8 mouse cellular contexts compared by ENCODE assay signal in genomic region chr13:29985855-29986755, GRCm38 (mm10). TPM values are rescaled to one million over a fixed set of nuclear protein-coding genes. Genes with fewer than 3 reads are reported as not detected.
A peak's percentile ranks its signal among the peaks of the same experiment; 100 is the strongest.
DNase-seq lines count a peak whose midpoint lies in the region; ATAC-seq and TF ChIP-seq lines count a peak whose summit lies in the region.

TSS of gene E2f3 (minus strand) at chr13:29986063.

- H3K79me3 ChIP-seq in C2C12 (ENCODE audit: low read depth), result peaks cover 32% of the 10 kb centered on the region

- peak within 1 kb of the TSS; percentile 100 for H3K9ac ChIP-seq in heart, embryonic 11.5 days (ENCODE audit: low read depth, low read length)
- peak within 1 kb of the TSS; percentile 99 for H3K9ac ChIP-seq in kidney, embryonic 16.5 days (replicated peaks; ENCODE audit: low read length)
- H3K9ac ChIP-seq in liver, adult 2 months (ENCODE audit: low read depth, low read length), result peak within 1 kb of the TSS; percentile 96

- H3K4me1 ChIP-seq in erythroblast, embryonic 14.5 days (ENCODE audit: control insufficient read depth), result peaks cover 56% of the 10 kb centered on the region
- H3K4me1 ChIP-seq in heart, embryonic 11.5 days (ENCODE audit: control insufficient read depth, insufficient read depth, low read length), result peaks cover 14% of the 10 kb centered on the region
- H3K4me1 ChIP-seq in kidney, embryonic 16.5 days (ENCODE audit: insufficient read depth, low read length), result peaks cover 30% of the 10 kb centered on the region
- H3K4me1 ChIP-seq in liver, adult 2 months (ENCODE audit: control insufficient read depth, insufficient read depth, low read length), result peaks cover 2% of the 10 kb centered on the region

- WGBS in heart, embryonic 11.5 days (ENCODE audit: insufficient replicate concordance), result under 1% methylated on average over 45 of the region's 45 CpGs
- under 1% methylated on average over 45 of the region's 45 CpGs for WGBS in kidney, embryonic 16.5 days
- under 1% methylated on average over 45 of the region's 45 CpGs for WGBS in liver, adult 2 months

- DNase-seq in brain, embryonic 14.5 days (ENCODE audit: low read depth), result peak; percentile 100
- peak; percentile 100 for DNase-seq in liver, adult 2 months (ENCODE audit: extremely low read depth, low read depth, low spot score)
- peak; percentile 98 for DNase-seq in splenic B cell, adult 2 months (ENCODE audit: low read depth, low spot score)

- peak within 1 kb of the TSS; percentile 97 for H3K27ac ChIP-seq in heart, embryonic 11.5 days (ENCODE audit: low read depth, low read length)
- peak within 1 kb of the TSS; percentile 95 for H3K27ac ChIP-seq in kidney, embryonic 16.5 days (ENCODE audit: low read length)
- peak within 1 kb of the TSS; percentile 78 for H3K27ac ChIP-seq in liver, adult 2 months (replicated peaks; ENCODE audit: insufficient read depth, low read depth, low read length)

- no peak for TF ChIP-seq CTCF in C2C12 (IDR thresholded peaks at IDR 0.05; ENCODE audit: control insufficient read depth, insufficient read depth, insufficient read length)
- TF ChIP-seq CTCF in brain, embryonic 14.5 days (IDR thresholded peaks at IDR 0.05; ENCODE audit: borderline replicate concordance, extremely low read depth, insufficient read depth, insufficient read length), result no peak
- TF ChIP-seq CTCF in liver, adult 2 months (IDR thresholded peaks at IDR 0.05; ENCODE audit: low read depth, low read length), result no peak

- peak within 1 kb of the TSS; percentile 87 for H3K4me2 ChIP-seq in heart, embryonic 11.5 days
- H3K4me2 ChIP-seq in kidney, embryonic 16.5 days (replicated peaks; ENCODE audit: low read depth, low read length), result peak within 1 kb of the TSS; percentile 81
- peak within 1 kb of the TSS; percentile 92 for H3K4me2 ChIP-seq in myocyte (ENCODE audit: low read depth)

- no peaks in the 10 kb centered on the region for H3K9me3 ChIP-seq in erythroblast, embryonic 14.5 days (ENCODE audit: control insufficient read depth, low read length)
- no peaks in the 10 kb centered on the region for H3K9me3 ChIP-seq in heart, embryonic 11.5 days (replicated peaks; ENCODE audit: control insufficient read depth, low read length)
- no peaks in the 10 kb centered on the region for H3K9me3 ChIP-seq in kidney, embryonic 16.5 days (ENCODE audit: low read length)

- H3K79me2 ChIP-seq in C2C12 (ENCODE audit: control insufficient read depth, insufficient read depth) (peaks cover 46% of the 10 kb centered on the region), myocyte (ENCODE audit: control insufficient read depth, insufficient read depth) (peaks cover 28% of the 10 kb centered on the region)
- H3K79me2 ChIP-seq in liver, adult 2 months (ENCODE audit: control insufficient read depth, insufficient read depth, low read length), result peaks cover 3% of the 10 kb centered on the region; the same call in 1 of the 2 replicates

- H3K27me3 ChIP-seq in C2C12 (ENCODE audit: control insufficient read depth, insufficient read depth, insufficient read length), result no peaks in the 10 kb centered on the region
- H3K27me3 ChIP-seq in erythroblast, embryonic 14.5 days (ENCODE audit: control insufficient read depth), result no peaks in the 10 kb centered on the region
- no peaks in the 10 kb centered on the region for H3K27me3 ChIP-seq in heart, embryonic 11.5 days (ENCODE audit: control insufficient read depth, insufficient read depth, low read length)
- no peaks in the 10 kb centered on the region for H3K27me3 ChIP-seq in kidney, embryonic 16.5 days (ENCODE audit: insufficient read depth, low read length)
- H3K27me3 ChIP-seq in liver, adult 2 months (ENCODE audit: control insufficient read depth, insufficient read depth, low read length), result no peaks in the 10 kb centered on the region
- H3K27me3 ChIP-seq in myocyte (ENCODE audit: control insufficient read depth, insufficient read depth, insufficient read length), result no peaks in the 10 kb centered on the region
- H3K27me3 ChIP-seq in splenic B cell, adult 2 months (ENCODE audit: control insufficient read depth, insufficient read depth, low read length, poor library complexity, severe bottlenecking), result no peaks in the 10 kb centered on the region

- peaks cover 7% of the 10 kb centered on the region for H3K36me3 ChIP-seq in C2C12 (ENCODE audit: control insufficient read depth, insufficient read depth)
- peaks cover 9% of the 10 kb centered on the region for H3K36me3 ChIP-seq in erythroblast, embryonic 14.5 days (ENCODE audit: control insufficient read depth)
- H3K36me3 ChIP-seq in heart, embryonic 11.5 days (ENCODE audit: control insufficient read depth, insufficient read depth, low read length), result no peaks in the 10 kb centered on the region
- H3K36me3 ChIP-seq in kidney, embryonic 16.5 days (ENCODE audit: insufficient read depth, low read length), result no peaks in the 10 kb centered on the region
- no peaks in the 10 kb centered on the region for H3K36me3 ChIP-seq in liver, adult 2 months (ENCODE audit: control insufficient read depth, insufficient read depth, low read length)
- H3K36me3 ChIP-seq in myocyte (ENCODE audit: control insufficient read depth, insufficient read depth), result no peaks in the 10 kb centered on the region
- no peaks in the 10 kb centered on the region for H3K36me3 ChIP-seq in splenic B cell, adult 2 months (ENCODE audit: control insufficient read depth, insufficient read depth, low read length, poor library complexity, severe bottlenecking)

- peak; percentile 61; the same call in 1 of the 2 replicates for TF ChIP-seq POLR2A in brain, embryonic 14.5 days (IDR thresholded peaks at IDR 0.05; ENCODE audit: borderline replicate concordance, extremely low read depth, insufficient read depth, insufficient read length, poor library complexity, severe bottlenecking)
- TF ChIP-seq POLR2A in liver, adult 2 months (IDR thresholded peaks at IDR 0.05; ENCODE audit: extremely low read depth, insufficient read depth, low read length), result 0 out of 2 replicates have a peak, but pooled peaks have one; percentile 25
- peak; percentile 88 for TF ChIP-seq POLR2A in myocyte (IDR thresholded peaks at IDR 0.05; ENCODE audit: insufficient read length, low read depth)

- H3ac ChIP-seq in C2C12 (ENCODE audit: control insufficient read depth, insufficient read length, low read depth) (peak within 1 kb of the TSS; percentile 98), myocyte (ENCODE audit: control insufficient read depth, insufficient read length) (peak within 1 kb of the TSS; percentile 56)

- peak; percentile 97 for ATAC-seq in heart, embryonic 11.5 days (replicated peaks; ENCODE audit: insufficient number of reproducible peaks, low FRiP score, low TSS enrichment)
- ATAC-seq in kidney, embryonic 16.5 days (ENCODE audit: low FRiP score, low TSS enrichment), result peak; percentile 98

- H3K4me3 ChIP-seq in C2C12 (ENCODE audit: insufficient read depth, poor library complexity, severe bottlenecking) (peak within 1 kb of the TSS; percentile 84), myocyte (peak within 1 kb of the TSS; percentile 61)
- peak within 1 kb of the TSS; percentile 88 for H3K4me3 ChIP-seq in erythroblast, embryonic 14.5 days (replicated peaks)
- H3K4me3 ChIP-seq in heart, embryonic 11.5 days (ENCODE audit: low read depth, low read length), result peak within 1 kb of the TSS; percentile 98
- H3K4me3 ChIP-seq in kidney, embryonic 16.5 days (ENCODE audit: low read length), result peak within 1 kb of the TSS; percentile 97
- peak within 1 kb of the TSS; percentile 99 for H3K4me3 ChIP-seq in liver, adult 2 months (ENCODE audit: insufficient read depth, low read depth, low read length)

TF ChIP-seq in C2C12, 6 proteins besides CTCF, POLR2A, EP300 and RAD21:
- TF ChIP-seq MYOD1 (IDR thresholded peaks at IDR 0.05; ENCODE audit: control insufficient read depth, insufficient read length, low read depth), result peak; percentile 93
- TF ChIP-seq CEBPB (IDR thresholded peaks at IDR 0.05; ENCODE audit: low read depth), result no peak

TF ChIP-seq in myocyte, 11 proteins besides CTCF, POLR2A, EP300 and RAD21:
- peak in 1 of 3 experiments; percentile 33 for TF ChIP-seq MYOG (IDR thresholded peaks at IDR 0.05; ENCODE audit: control insufficient read depth in 1 of 3, insufficient read depth in 1 of 3, insufficient read length in 2 of 3, low read depth in 2 of 3)
- TF ChIP-seq TCF12 (IDR thresholded peaks at IDR 0.05; ENCODE audit: insufficient read depth, poor library complexity, severe bottlenecking), result peak; percentile 56
- no peak for TF ChIP-seq CEBPB (IDR thresholded peaks at IDR 0.05; ENCODE audit: insufficient read depth, poor library complexity, severe bottlenecking)
- peak; percentile 30 for TF ChIP-seq MAX (IDR thresholded peaks at IDR 0.05; ENCODE audit: low read depth)
- TF ChIP-seq USF1 (IDR thresholded peaks at IDR 0.05; ENCODE audit: low read depth), result no peak
- TF ChIP-seq MYOD1 (IDR thresholded peaks at IDR 0.05; ENCODE audit: control insufficient read depth in 1 of 3, insufficient read length in 2 of 3, low read depth in 2 of 3), result peak; percentile 92 to 98 (median 97)
- peak; percentile 100 for TF ChIP-seq E2F4 (IDR thresholded peaks at IDR 0.05; ENCODE audit: insufficient read depth)
- TF ChIP-seq REST (IDR thresholded peaks at IDR 0.05; ENCODE audit: insufficient read depth, insufficient read length), result no peak
- peak; percentile 77 for TF ChIP-seq POLR2AphosphoS2 (IDR thresholded peaks at IDR 0.05; ENCODE audit: insufficient read length, low read depth)
- TF ChIP-seq SRF (IDR thresholded peaks at IDR 0.05; ENCODE audit: control insufficient read depth, insufficient read length, low read depth), result no peak
- peak; percentile 56 for TF ChIP-seq TCF3 (IDR thresholded peaks at IDR 0.05; ENCODE audit: insufficient read length, low read depth)

RNA-seq across cellular contexts. Expression of gene E2f3, which starts in this region (rescaled TPM):
- polyA plus RNA-seq in C2C12 (2012; fragmentation: generic; extraction: Trizol) (10.2 TPM), myocyte (2012; fragmentation: generic; extraction: Trizol) (5.6 TPM)
- 14.0 and 16.6 TPM in 2 replicates for polyA plus RNA-seq in brain, embryonic 14.5 days (2012; rRNA removed)
- 1.1 and 1.2 TPM in 2 replicates for polyA plus RNA-seq in erythroblast, embryonic 14.5 days (2012)
- polyA plus RNA-seq in heart, embryonic 11.5 days (2014; fragmentation: Nextera tagmentation; extraction: Ambion mirVana), result 9.9 and 10.4 TPM in 2 replicates
- 14.6 and 15.8 TPM in 2 replicates for polyA plus RNA-seq in kidney, embryonic 16.5 days (2015; fragmentation: Nextera tagmentation; extraction: Ambion mirVana)
- 1.7 TPM in 2 replicates for total RNA-seq in liver, adult 2 months (2014; rRNA removed)
- polyA plus RNA-seq in liver, adult 2 months (2012; rRNA removed), result 1.9 TPM in 2 replicates

Comparison
In these comparisons a context has a peak if more than half of its experiments do, and no peak if none do; other contexts are left out.
1. Peak in every context shown above with its lines: DNase-seq, ATAC-seq, H3K4me3 ChIP-seq and H3K27ac ChIP-seq.
2. POLR2A ChIP-seq: peak in every context shown above with its lines; median percentile 88 in myocyte; 61 in brain, embryonic 14.5 days; 25 in liver, adult 2 months.